Mouse (Mus musculus) embryo, embryonic 11 days (tissue): ENCODE data around the gene Pklr.

ENCODE experiments used
- DNase-seq: peaks from one replicate; pipeline ENCODE4 v3.0.0-alpha.2; 2015

Gene Pklr

GRCm38 (mm10) chr3:89164506-89165267 lies 28.7 kb downstream of the Pklr start, which contains the start of gene Clk2:
Gene Clk2, plus strand, starts transcription at chr3:89164795.
- DNase-seq: peak; percentile 97

DNA sequence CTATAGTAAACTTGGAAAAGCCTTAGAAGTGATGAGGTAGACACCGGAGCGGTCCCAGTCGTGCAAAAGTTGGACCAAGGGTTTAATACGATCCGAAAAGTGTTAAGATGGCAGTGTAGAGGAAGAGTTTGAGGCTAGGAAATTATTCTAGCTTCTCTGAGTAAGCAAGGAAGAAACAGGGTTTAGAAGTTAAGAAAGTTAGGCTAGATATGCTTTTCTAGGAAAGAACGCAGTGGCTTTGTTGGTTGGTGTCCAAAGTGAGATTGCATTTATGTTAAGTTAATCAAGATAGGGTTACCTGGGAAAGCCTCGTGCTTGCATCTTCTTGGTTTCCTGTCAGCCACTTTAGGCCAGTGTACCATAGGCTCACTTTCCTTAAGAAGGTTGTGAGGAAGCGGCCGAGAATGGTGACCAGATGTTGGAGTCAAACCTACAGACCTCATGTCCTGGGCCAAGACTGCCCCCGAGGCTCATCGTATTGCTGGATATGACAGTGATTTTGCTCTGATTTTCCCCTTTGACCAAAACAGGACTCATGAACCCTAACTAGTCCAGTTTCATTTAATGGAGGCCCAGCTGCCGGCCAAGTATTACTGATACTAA lies 29.4 kb downstream of the Pklr start:
- DNase-seq: no peak

- DNase-seq: no peak
These were observed 31.0 kb downstream of the Pklr start for GRCm38 (mm10) chr3:89166945-89167344.

DNA sequence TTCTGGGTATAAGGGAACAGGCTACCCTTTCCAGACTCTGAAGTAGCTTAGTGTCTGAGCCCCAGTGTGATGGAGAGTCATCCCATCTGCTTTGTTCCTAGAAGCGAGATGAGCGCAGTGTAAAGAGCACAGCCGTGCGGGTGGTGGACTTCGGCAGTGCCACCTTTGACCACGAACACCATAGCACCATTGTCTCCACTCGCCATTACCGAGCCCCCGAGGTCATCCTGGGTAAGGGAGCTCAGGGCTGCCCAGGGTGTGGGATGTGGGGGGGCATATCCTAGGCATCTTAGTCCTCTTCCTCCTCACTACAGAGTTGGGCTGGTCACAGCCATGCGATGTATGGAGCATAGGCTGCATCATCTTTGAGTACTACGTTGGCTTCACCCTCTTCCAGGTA lies 38.9 kb downstream of the Pklr start:
- no peak for DNase-seq

DNA sequence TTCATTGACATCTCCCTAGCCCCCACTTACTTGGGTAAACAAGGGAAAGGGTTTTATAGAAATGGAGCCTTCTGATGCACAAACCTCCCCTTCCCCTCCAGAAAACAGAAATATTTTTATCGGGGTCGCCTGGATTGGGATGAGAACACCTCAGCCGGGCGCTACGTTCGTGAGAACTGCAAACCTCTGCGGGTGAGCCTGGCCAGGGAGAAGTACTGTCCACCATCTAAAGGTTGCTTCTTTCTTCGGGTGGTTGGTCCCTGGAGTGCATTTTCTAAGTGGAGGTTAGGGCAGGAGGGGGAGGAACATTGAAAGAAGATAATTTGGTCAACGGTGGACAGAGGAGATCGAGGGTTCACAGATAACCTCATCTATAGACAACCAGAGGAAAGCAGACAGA lies 39.6 kb downstream of the Pklr start:
- no peak for DNase-seq

DNA sequence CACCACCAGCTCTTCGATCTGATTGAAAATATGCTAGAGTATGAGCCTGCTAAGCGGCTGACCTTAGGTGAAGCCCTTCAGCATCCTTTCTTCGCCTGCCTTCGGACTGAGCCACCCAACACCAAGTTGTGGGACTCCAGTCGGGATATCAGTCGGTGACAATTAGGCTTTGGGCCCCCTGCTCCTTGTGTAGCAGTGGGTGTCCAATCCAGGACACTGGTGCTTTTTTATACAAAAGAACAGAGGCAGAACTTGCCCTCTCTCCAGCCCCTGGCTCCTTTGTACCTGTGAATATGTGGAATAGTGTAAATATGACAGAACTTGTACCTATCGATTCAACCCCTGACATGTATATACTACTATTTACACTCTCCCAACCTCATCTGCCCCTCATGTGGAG lies 40.5 kb downstream of the Pklr start:
- no peak for DNase-seq

- peak; percentile 95 for DNase-seq
These were observed 41.5 kb downstream of the Pklr start, which contains the start of gene Scamp3 for GRCm38 (mm10) chr3:89177242-89178106. Gene Scamp3, plus strand, starts transcription at chr3:89177473.

GRCm38 (mm10) chr3:89178107-89178385 lies 42.1 kb downstream of the Pklr start:
- no peak for DNase-seq

GRCm38 (mm10) chr3:89179056-89179455 lies 43.1 kb downstream of the Pklr start:
- DNase-seq: no peak

DNA sequence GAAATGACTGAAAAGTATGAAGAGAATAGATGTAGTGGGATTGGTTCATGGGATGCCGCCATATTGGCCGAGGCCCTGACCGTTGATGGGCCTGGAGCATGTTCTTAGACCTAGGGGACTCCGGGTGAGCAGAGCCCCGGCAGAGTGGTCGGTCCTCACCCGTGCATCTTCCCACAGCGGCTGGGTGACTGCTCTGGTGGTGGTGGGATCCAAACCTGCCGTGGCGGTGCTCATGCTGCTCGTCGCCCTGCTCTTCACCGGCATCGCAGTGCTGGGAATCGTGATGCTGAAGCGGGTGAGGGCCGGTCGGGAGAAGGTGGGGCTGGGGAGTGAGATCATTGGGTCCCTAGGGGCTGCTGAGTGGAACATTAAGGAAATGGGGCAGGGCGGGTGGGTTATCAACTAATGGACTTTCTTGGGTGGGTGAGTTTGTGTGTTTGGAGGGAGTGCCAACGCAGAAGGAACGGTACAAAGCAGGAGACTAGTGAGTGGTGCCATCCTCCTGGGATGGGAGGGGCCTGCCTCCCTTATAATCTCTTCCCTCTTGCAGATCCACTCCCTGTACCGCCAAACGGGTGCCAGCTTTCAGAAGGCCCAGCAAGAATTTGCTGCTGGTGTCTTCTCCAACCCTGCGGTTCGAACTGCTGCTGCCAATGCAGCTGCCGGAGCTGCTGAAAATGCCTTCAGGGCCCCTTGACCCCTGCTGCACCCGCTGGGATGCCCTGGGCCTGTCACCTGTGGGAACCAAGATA lies 46.0 kb downstream of the Pklr start:
- DNase-seq: no peak

DNA sequence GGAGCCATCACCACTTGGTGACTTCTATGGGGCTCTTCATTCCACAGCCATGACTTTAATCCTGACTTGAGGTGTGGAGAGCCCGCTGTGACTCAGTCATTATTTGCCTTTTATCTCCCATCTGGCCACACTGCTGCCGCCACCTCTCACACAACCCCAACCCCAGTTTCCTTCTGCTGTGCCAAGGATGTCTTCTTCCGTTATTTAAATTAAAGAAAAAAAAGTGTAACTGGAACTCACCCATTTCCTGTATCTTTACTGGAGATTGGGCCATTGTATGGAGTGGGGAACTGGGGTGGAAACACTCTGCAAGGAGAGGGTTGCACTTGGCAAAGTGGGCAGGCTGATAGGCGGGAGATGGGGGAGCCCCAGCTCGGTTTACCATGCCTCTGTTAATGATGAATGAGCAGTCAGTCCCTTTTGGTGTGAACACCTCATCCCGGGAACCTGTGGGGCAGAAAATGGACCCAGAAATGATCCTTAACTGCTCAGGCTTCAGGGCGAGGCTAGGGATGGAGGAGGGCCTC lies 46.7 kb downstream of the Pklr start:
- no peak for DNase-seq

GRCm38 (mm10) chr3:89183058-89183958 lies 47.4 kb downstream of the Pklr start, which contains the start of gene Fam189b:
Gene Fam189b, plus strand, starts transcription at chr3:89183143.
- DNase-seq: peak; percentile 92

DNA sequence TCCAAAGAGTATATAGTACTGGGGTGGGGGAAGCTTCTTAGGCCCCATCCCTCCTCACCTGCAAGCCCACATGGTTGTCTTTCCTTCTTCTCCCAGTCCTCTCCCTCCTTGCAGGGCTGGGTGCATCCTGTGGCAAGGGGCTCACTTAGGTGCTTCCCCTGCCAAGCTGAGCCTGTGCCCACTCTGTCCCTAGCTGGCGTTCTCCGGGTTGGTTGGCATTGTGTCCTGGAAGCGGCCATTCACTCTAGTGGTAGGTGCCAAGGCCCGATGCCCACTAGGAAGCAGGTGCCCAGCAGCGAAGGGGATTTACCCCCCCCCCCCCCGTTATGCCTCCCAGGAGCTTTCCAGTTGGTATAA lies 48.0 kb downstream of the Pklr start:
- DNase-seq: no peak

- no peak for DNase-seq
These were observed 51.3 kb downstream of the Pklr start for GRCm38 (mm10) chr3:89187197-89187596.

- no peak for DNase-seq
These were observed 51.9 kb downstream of the Pklr start for GRCm38 (mm10) chr3:89187690-89188477.

DNA sequence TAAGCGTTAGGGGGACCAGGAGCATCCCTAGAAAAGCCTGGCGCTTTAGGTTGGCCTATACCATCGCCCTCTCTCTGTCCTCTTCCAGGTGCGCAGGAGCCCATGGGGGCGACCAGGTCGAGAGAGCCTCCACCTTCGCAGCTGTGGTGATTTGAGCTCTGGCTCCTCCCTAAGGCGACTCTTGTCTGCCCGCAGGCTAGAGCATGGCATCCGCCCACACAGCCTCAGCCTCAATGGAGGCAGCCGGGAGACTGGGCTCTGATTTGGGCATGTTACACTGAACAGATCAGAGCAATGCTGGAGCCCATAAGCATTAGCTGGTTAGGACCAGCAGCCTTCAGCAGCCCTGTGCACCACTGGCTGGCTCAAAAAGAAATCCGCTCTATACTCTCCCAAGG lies 52.5 kb downstream of the Pklr start:
- no peak for DNase-seq

- DNase-seq: no peak
These were observed 54.5 kb downstream of the Pklr start for GRCm38 (mm10) chr3:89190436-89190835.

GRCm38 (mm10) chr3:89193351-89193750 lies 57.4 kb downstream of the Pklr start:
- no peak for DNase-seq

- no peak for DNase-seq
These were observed 57.9 kb downstream of the Pklr start for GRCm38 (mm10) chr3:89193853-89194252.
